Mouse (Mus musculus) 416B (cell line): ENCODE data around the gene Ptbp1.
A peak's percentile ranks its signal among the peaks of the same experiment; 100 is the strongest.

Experiments used
- DNase-seq: peaks from one replicate; pipeline ENCODE4 v3.0.0; 2011; ENCODE audit warnings: low read depth

Ptbp1 gene

GRCm38 (mm10) chr10:79853860-79854795 lies at the start of gene Ptbp1:
TSS of gene Ptbp1 (plus strand) at chr10:79854427.
- DNase-seq = peak; percentile 100

- DNase-seq = no peak
Observed at GRCm38 (mm10) chr10:79805636-79806035, 48.6 kb upstream of the Ptbp1 start.

GRCm38 (mm10) chr10:79806331-79806730 lies 47.9 kb upstream of the Ptbp1 start:
- DNase-seq = no peak

- no peak for DNase-seq
Observed at GRCm38 (mm10) chr10:79806972-79807371, 47.3 kb upstream of the Ptbp1 start.

- DNase-seq = no peak
Observed at GRCm38 (mm10) chr10:79807826-79808225, 46.4 kb upstream of the Ptbp1 start.

DNA sequence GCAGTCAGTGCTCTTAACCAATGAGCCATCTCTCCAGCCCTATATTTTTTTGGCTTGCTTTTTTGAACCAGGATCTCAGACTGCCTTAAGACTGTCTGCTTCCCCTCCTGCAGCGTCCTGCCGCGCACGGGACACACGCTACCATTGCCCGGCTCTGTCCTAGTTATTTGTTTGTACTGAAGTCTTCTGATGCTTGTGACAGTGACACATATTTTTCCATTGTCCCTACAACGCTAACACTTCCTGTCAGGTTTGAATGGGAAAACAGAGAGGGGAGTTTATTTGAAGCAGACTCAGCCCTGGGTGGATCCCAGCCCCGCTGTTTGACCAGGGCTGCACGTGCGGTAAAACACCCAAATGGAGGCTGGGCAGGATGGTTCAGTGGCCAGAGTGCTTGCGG lies 45.5 kb upstream of the Ptbp1 start:
- DNase-seq = no peak

DNA sequence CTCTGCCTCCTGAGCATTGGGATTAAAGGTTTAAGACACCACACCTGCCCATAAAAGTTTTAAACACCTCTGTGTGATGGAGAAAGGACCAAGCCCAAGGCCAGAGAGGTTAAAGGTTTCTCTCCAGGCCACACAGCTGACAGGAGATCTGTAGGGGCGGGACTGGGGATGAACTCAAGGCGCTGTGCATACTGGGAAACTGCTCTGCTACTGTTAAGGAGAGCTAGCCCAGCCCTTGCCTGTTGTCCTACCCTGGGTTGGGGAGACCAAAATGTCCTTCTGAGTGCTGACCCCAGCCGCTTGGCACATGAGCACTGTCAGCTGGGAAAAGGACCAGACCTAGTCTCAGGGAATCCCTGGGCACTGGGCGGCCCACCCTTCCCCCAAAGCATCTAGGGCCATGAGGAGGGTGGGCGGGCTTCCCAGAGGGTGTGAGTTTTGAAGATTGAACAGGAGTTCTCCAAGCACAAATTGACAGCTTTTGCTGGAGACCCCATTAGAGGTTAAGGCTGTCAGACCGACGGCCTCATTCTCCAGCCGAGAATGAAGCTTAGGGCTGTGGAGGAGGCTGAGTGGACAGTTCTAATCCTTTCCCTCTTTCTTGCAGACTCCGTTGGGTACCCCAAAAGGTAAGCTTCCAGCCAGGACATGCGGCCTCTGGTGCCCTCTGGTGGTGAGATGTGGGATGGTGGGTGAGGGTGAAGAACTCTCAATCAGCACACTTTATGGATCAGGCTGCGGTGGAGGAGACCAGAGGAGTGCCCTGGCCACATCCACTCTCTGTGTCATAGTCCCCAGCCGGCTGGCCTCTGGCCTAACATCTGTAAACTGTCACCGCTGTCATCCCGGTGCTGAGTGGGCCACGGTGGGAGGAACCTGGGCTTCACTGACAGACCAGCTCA lies 42.2 kb upstream of the Ptbp1 start:
- peak; percentile 73 for DNase-seq

DNA sequence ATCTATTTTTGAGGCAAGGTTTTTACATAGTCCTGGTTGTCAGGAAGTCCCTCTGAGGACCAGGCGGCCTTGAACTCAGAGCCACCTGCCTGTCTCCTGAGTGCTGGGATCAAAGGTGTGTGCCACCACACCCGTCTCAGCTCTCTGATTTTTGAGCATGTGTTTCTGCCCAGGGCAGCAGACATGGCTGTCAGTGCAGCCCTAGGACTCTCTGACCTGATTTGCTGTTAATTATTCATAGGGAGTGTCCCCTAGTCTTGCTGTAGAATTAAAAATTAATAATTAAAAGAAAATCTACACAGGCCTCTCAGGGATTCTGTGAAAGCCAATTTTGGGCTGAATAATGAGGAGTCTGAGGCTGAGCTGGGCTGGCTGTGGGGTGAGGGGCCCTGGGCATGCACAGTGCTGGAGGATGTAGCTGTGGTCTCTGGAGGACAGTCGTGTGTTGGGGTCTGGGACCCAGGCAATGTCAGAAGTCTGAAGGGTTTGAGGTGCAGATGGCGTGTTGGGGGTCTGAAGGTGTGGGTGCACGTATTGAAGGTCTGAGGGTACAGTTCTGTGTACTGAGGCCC lies 39.9 kb upstream of the Ptbp1 start:
- no peak for DNase-seq

DNA sequence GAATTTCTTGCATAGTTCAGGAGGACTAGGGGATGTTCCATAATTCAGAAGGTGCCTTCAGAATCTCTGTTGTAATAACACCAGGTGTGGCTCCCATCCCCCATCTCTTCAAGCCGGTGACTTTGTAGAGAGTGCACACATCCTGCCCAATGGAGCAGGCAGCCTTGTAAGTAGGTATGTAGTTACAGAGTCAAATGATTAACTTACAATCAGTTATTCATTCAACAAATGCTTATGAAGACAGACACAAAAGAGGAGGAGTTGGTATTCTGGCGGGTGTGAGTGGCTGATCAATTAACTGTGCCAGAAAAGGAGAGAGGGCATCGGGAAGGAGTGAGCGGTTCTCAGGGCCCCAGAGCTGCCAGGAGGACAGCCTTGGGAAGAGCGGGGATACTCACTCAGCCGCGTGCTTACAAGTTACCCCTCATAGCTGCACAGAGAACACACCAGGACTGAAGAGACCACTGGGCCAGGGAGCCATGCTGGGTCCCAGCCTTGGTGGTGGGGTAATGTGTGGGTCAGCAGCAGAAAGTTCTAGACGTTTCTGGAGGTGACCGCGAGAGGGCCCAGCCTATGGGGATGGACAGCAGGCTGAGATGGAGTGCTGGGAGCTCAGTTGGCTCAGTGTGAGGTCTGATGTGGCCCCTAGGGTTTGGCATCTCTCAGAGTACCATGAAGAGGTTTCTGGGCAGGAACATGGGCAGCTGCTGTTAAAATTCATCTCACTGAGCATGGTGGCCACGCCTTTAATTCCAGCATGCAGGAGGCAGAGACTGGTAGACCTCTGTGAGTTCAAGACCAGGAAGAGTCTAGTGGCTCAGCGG lies 38.3 kb upstream of the Ptbp1 start:
- no peak for DNase-seq

GRCm38 (mm10) chr10:79817111-79817510 lies 37.1 kb upstream of the Ptbp1 start:
- DNase-seq = no peak

GRCm38 (mm10) chr10:79818225-79818624 lies 36.0 kb upstream of the Ptbp1 start:
- no peak for DNase-seq

DNA sequence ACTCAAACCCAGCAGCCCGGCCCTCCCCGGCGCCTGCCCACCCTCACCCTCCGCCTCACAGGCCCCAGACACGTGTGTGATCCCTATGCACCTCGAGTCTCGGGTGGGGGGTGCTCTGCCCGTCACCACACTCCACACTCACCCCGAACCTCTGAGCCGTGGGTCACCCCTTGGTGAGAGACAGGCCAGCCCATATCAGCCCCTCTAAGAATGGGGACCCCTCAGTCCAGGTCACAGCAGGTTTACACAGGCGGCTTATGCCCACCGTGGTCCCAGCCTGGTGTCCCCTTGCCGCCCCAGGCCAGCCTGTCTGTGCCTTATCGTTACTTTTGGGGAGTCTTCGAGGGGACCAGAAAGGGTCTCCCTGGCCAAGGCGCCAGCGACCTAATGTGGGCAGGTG lies 34.6 kb upstream of the Ptbp1 start:
- no peak for DNase-seq

DNA sequence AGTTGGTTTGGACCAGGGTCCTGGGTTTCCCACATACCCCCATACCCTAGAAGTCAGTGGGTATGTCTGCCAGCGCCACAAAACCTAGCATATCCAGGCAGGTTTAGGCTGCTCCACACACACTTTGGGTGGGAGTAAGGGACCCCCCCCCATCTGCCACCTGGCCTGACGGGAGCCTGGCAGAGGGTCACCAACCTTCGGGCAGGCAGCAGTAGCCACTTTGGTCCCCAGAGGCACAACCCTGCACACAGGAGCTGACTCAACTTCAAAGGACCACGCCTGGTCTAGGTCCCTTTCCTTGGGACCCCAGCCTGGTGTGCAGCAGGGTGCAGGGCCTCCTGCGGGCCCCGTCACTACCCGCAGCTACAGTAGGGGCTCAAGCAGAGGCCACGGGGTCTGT lies 34.0 kb upstream of the Ptbp1 start:
- no peak for DNase-seq

GRCm38 (mm10) chr10:79820782-79821181 lies 33.4 kb upstream of the Ptbp1 start, which contains the start of gene Misp:
TSS of gene Misp (plus strand) at chr10:79820989.
- no peak for DNase-seq

- no peak for DNase-seq
Observed at GRCm38 (mm10) chr10:79821731-79822130, 32.5 kb upstream of the Ptbp1 start.

DNA sequence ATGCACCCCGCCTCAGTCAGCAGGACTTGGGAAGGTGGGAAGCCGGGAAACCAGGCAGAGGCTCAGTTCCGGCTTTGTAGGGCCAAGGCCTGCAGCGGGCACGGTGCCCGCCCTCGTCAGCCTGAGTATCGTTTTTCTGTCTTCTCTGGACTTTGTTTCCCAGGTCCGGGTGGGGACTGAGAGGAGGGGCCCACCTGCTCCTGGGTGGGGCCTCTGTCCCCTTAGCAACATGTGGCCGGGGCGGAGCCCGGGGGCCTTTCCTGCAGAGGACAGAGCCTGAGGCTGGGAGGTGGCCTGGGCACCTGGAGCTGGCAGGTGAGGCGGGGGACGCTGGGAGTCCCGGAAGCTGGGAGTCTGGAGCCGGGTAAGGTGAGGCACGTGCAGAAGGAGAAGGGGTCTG lies 31.9 kb upstream of the Ptbp1 start:
- DNase-seq = no peak

DNA sequence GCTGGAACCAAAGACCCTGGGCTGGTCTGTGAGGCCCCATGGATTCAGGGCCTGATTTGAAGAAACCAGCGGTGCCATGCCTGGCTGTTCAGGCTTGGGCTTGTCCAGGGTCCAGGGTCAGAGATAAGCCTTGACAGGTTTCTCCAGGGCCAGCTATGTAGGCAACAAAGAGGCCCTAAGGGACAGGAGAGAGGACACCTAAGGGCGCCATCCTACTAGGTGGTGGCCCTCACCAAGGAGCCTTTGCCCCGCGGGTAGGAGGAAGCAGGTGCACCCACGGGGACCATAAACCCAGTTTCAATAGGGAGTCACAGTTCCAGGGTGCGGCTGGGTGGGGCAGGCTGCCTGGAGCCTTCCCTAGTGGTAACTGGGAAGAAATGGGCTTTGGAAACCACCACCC lies 31.2 kb upstream of the Ptbp1 start:
- DNase-seq = no peak

GRCm38 (mm10) chr10:79824413-79824812 lies 29.8 kb upstream of the Ptbp1 start:
- DNase-seq = peak; percentile 72

- peak; percentile 78 for DNase-seq
Observed at GRCm38 (mm10) chr10:79831583-79831982, 22.6 kb upstream of the Ptbp1 start.

- DNase-seq = peak; percentile 69
Observed at GRCm38 (mm10) chr10:79832026-79832785, 22.0 kb upstream of the Ptbp1 start.

DNA sequence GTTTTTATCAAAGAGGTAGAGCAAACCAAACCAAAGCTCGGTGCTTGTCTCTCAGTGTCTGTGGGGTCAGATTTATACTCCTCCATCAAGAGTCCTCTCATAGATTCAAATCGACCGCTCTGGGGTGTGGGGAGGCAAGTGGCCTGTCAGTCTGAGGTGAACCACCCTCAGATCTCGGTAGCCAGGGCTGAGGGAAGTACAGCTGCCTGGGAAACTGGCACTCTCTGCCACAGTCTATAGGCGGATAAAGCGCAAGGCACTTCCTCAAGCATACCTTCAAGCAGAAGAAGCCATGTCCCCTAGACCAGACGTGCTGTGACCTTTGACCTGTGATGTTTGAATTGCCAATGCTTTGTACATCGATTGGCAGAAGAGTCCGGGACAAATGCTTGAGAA lies 21.4 kb upstream of the Ptbp1 start:
- no peak for DNase-seq
